Mouse (Mus musculus): ENCODE measurements around the gene Cadm4. TPM values are rescaled to one million over a fixed set of nuclear protein-coding genes. Genes with fewer than 3 reads are reported as not detected.
"Not testable (repeated sequence)": the region's sequence is repeated elsewhere in the genome, so short reads cannot be mapped to it uniquely, and the experiment has no call there.

The Cadm4 gene
- total RNA-seq, 2 experiments from 2014 or later: 18.6 to 22.7 TPM

- DNase-seq: no peak
- intact Hi-C loops (cut with DNase I): loop anchor here (2.0 kb wide), 1 partner anchor 20 kb away; the partner anchor contains the start of gene Zfp428
These were observed 4.9 kb downstream of the Cadm4 start for GRCm38 (mm10) chr7:24486654-24487130.

GRCm38 (mm10) chr7:24487403-24487802, 5.6 kb downstream of the Cadm4 start:
- intact Hi-C loops (cut with DNase I): loop anchor here (2.0 kb wide), 1 partner anchor 19 kb away; the partner anchor contains the start of gene Zfp428

GRCm38 (mm10) chr7:24488303-24488702, 6.5 kb downstream of the Cadm4 start:
- DNase-seq: no peak
- intact Hi-C loops (cut with DNase I): no loop called here

More at GRCm38 (mm10) chr7:24487403-24487802, 5.6 kb downstream of the Cadm4 start:
- DNase-seq: no peak

DNA sequence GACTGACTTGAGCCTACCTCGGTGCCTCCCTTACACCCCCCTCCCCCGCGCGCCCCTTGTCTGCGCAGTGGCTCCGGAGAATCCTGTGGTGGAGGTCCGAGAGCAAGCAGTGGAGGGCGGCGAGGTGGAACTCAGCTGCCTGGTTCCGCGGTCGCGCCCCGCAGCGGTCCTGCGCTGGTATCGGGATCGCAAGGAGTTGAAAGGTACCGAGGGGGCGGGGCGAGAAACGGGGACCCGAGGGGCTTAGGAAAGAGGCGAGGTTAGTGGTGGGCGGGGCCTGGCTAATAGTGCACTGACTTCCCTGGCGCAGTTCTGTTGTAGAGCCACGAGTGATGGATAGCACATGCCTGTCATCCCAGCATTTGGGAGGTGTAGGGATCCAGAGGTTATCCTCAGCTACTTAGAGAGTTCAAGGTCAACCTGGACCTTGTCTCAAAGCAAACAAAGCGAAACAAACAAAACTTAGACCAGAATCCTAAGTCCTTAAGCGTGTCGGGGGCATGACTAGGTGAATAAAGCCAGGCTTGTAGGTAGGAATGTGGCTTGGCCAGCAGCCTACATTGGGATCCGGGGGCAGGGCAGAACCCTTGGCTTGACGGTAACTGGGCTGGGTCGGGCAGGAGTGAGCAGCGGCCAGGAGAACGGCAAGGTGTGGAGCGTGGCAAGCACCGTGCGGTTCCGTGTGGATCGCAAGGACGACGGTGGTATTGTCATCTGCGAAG, 18.2 kb downstream of the Cadm4 start:
- no peak for DNase-seq
- intact Hi-C loops (cut with DNase I): no loop called here

DNA sequence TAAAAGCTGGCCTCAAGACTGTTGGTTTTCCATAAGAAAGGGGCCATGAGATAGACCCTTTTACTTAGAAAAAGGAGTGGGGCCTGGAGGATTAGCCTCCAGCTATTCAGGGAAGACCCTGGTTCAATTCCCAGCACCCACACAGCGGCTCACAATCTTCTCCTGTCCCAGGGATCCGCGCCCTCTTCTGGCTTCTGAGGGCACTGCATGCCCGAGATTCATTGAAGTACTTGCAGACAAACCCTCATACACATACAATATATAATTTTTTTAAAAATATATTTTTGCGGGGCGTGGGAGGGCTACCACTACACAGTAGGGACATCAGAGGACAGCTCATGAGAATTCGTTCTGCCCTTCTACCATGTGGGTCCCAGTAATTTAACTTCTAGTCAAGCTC, 19.1 kb downstream of the Cadm4 start:
- intact Hi-C loops (cut with DNase I): no loop called here
- DNase-seq: peak in 1 of 2 experiments; percentile 43

DNA sequence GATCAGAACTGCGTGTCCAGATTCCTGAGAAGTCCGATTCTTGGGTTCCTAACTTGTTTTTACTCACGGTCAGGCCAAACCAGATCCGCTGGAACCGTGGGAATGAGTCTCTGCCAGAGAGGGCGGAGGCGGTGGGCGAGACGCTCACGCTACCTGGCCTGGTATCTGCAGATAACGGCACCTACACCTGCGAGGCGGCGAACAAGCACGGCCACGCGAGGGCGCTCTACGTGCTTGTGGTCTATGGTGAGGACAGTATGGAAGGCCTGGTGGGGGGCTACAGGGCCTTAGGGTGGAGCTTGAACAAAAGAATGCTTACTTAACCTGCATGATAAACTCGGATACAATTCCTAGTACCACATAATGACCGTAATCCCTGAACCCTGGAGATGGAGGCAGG, 19.7 kb downstream of the Cadm4 start:
- intact Hi-C loops (cut with DNase I): no loop called here
- DNase-seq: peak in 1 of 2 experiments; percentile 32

DNA sequence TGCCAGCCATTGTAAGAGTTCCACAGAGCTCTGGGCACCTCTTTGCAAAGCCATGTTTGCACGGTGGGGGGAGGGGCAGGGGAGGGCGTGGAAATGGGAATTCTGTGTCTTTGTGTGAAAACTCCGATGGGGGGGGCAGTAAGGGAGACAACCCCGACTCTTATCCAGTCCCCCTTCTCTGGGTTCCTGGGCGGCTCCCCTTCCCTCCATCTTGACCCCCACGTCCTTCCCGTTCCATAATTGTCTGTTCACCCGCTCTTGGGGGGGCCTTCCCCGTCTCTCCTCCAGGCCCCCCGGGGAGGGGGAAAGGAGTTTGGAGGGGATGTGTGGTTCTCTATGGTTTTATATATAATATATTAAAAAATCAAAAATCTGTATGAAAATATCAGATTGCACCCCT, 22.2 kb downstream of the Cadm4 start:
- intact Hi-C loops (cut with DNase I): no loop called here
- no peak for DNase-seq

DNA sequence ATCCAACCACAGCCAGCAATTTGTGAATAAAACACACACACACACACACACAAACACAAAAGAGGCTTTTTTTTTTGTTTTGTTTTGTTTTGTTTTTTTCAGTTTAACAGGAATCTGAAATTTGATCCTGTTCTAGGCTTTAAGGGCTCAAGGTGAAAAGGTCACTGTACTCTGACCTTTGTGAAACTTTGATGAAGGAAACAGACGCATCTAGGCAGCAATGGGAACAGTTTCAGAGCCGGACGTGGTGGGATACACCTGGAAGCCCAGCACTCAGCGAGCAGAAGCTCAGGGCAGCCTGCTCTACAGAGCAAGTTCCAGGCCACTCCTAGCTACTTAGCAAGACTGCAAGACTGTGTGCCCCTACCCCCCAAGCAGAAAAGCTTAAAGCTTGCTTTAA, 23.0 kb downstream of the Cadm4 start:
- no peak for DNase-seq
- intact Hi-C loops (cut with DNase I): no loop called here

- no peak for DNase-seq
- intact Hi-C loops (cut with DNase I): loop anchor here (2.0 kb wide), 2 partner anchors 19 to 25 kb away; partner anchors contain the start of gene Irgq
These were observed 23.7 kb downstream of the Cadm4 start for GRCm38 (mm10) chr7:24505447-24506064.

- DNase-seq: peak; percentile 52 to 63
These were observed 24.2 kb downstream of the Cadm4 start for GRCm38 (mm10) chr7:24506065-24506459.

GRCm38 (mm10) chr7:24506476-24506837, 24.6 kb downstream of the Cadm4 start:
- intact Hi-C loops (cut with DNase I): loop anchor here (2.0 kb wide), 2 partner anchors 20 to 24 kb away; partner anchors contain the start of gene Irgq
- DNase-seq: peak; percentile 77 to 84

More at GRCm38 (mm10) chr7:24506065-24506459, 24.2 kb downstream of the Cadm4 start:
- intact Hi-C loops (cut with DNase I): loop anchor here (2.0 kb wide), 2 partner anchors 19 to 25 kb away; partner anchors contain the start of gene Irgq

- DNase-seq: peak; percentile 90 to 92
- intact Hi-C loops (cut with DNase I): loop anchor here (2.0 kb wide), 2 partner anchors 20 to 24 kb away; partner anchors contain the start of gene Irgq
These were observed 25.3 kb downstream of the Cadm4 start, which contains the start of gene Zfp428 for GRCm38 (mm10) chr7:24506838-24507725. TSS of gene Zfp428 (plus strand) at chr7:24507006.

DNA sequence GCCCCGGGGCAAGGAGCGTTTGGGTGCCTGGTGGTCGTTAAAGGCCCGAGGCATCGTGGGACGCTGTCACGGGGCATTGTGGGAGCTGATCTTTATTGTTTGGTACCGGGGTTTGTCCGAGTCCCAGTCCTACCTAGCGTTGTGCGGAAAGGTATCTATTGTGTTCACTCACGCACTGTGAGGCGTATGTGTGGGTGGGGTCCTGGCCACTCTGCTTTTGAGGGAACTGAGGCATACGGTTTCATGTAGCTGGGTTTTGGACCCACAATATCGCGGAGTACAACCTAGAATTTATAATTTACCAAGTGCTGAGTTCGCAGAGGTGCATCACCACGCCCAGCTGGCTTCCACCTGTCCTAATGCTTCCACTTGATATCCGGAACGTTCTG, 25.9 kb downstream of the Cadm4 start:
- no peak for DNase-seq
- intact Hi-C loops (cut with DNase I): loop anchor here (2.0 kb wide), 2 partner anchors 21 to 23 kb away; partner anchors contain the start of gene Irgq

DNA sequence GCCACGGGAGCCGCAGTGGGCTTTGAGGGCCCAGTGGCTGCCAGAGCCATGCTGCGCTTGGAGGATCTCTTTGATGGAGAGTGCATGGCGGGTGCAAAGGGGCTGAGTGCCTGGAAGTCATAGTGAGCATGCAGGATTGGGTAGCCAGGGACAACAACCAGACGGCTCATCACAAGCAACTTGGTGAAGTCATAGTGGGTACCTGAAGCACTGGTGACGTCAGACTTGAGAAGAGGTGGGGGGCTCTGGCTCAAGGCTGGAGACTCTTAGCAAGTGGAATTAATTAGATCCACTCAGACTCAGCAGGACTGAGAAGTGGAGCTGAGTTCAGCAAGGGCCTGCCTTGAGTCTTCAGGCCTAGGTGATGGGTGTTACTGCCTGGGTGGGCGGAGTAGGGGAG, 30.5 kb downstream of the Cadm4 start, which contains the start of gene AC161166.1:
Gene AC161166.1 (minus strand): TSS at position 101 of the 400 bp plus-strand sequence.
- intact Hi-C loops (cut with DNase I): no loop called here
- no peak for DNase-seq

DNA sequence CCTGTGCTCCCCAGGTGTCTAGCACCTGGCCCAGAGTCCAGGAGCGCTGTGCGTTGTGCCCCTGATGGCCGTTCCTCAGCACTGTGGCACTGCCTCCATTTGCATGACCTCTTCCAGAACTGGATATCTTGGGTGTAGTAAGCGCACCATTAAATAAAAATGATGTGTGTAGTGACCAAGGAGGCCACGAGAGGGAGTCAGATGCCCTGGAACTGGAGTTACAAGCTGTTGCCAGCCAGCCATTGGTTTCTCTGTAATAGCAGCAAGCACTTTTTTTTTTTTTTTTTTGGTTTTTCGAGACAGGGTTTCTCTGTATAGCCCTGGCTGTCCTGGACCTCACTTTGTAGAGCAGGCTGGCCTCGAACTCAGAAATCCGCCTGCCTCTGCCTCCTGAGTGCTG, 34.5 kb downstream of the Cadm4 start:
- intact Hi-C loops (cut with DNase I); DNase-seq: not testable (repeated sequence)

DNA sequence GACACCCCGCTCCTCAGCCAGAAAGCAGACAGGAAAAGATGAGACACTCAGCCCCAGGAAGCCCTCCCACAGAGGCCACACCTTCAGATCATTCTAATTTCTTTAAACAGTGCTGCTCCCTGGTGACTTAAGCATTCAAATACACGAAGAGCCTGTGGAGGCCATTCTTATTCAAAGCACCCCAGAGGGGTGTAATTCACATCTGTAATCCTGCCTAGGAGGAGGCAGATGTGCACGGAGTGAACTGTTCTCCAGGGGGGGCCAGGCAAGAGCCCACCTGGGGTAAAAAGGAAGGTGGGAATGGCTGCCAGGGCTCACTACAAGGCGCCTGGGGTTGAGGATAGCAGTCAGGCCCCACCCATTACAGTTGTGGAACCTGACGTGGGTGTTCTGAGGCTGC, 35.3 kb downstream of the Cadm4 start:
- intact Hi-C loops (cut with DNase I): no loop called here
- DNase-seq: no peak

- peak in 1 of 2 experiments; percentile 47 for DNase-seq
- intact Hi-C loops (cut with DNase I): no loop called here
These were observed 35.8 kb downstream of the Cadm4 start for GRCm38 (mm10) chr7:24517654-24518053.

GRCm38 (mm10) chr7:24519130-24519529, 37.3 kb downstream of the Cadm4 start:
- intact Hi-C loops (cut with DNase I): no loop called here
- DNase-seq: no peak

GRCm38 (mm10) chr7:24520054-24520453, 38.2 kb downstream of the Cadm4 start:
- intact Hi-C loops (cut with DNase I); DNase-seq: not testable (repeated sequence)

DNA sequence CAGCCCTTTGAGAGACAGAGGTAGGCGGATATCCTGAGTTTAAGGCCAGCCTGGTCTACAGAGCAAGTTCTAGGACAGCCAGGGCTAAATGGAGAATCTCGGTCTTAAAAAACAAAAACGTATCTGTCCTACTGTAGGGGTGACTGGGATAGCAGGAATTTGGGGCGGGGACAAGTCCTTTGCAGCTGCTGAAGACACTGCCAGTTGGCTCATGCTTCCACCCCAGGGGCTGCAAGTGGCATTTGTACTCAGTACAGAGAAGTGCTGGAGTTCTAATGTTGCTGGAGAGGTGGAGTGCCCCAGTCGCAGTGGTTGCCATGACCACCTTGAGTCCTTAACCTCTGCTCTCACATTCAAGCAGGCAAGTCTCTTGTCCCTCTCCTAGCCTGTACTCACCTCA, 41.0 kb downstream of the Cadm4 start:
- DNase-seq: no peak
- intact Hi-C loops (cut with DNase I): no loop called here

Measured in heart, postnatal 10 days (tissue).